Mouse (Mus musculus) A20 (cell line): Measurements from ENCODE around the gene Gpr34.

Experiments used
- DNase-seq: peaks from one replicate; pipeline ENCODE4 v3.0.0-alpha.2; 2011; ENCODE audit warnings: low read depth, low spot score

Gene Gpr34

DNA sequence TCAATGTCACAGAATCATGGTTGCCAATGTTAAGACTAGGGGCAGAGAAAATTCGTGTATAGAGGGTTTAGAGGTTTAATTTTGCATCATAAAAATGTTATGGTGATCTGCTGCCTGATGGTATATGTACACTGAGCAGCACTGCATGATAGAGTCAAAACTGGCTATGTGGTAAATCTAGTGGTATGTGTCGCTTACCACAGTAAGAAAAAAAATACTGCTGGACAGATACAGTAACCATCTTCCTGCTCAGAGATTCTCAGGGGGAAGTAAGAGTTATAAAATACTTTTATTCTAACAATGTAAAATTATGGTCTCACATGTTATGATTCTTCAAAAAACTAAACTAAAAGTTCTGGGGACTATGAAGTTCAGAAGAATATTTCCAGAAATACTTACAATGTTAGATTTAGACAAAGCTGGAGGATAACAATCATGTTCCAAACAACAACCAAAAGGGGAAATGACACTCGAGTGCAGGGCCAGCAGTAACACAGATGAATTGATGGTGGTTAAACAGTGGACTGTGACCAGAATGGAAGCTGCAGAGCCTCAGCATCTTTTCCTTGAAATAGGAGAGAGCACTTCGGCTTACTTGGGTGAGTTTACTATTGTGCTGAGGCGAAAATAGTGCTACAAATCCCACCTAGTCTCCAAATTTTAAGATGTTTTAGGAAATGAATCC is at the start of gene Gpr34:
Gene Gpr34, plus strand, starts transcription at position 491 of the 685 bp plus-strand sequence.
- DNase-seq = peak; percentile 42

DNA sequence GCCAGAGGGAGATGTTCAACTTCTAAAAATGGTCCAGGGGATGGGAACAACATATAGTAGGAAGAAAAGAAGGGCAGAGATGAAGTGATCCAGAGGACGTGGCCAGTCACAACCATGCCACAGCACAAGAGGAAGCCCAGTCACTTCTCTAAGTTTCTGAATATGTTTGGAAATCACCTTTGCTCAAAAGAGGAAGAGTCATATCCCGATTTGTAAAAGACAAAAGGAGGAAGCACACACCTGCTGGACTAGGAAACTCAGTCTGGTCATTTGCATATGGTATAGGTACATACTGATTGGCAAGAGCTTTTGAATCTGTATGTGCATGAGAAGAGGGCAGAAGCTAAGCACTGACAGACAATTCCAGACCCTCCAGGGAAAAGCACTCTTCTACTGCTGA is 32.5 kb upstream of the Gpr34 start:
- peak; percentile 60 for DNase-seq

DNA sequence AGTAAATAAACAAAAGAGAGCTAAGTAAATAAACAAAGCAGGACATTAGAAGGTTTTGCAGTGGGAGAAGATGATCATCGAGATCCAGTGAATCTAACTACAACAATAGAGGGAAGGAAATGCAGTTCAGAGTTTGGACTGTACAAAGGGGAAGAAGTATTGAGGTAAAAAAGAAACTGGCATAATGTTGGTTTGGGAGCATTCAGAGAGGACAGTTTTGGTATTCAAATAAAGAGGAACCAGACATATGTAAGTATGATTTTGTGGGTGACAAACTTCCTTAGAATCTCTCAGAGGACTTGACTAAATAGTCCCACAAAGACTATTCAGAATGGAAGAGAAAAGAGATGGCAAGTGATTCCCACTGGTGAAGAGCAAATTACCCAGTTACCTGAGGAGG is 31.9 kb upstream of the Gpr34 start:
- DNase-seq = peak; percentile 49

- DNase-seq = no peak
These were observed 25.1 kb upstream of the Gpr34 start for GRCm38 (mm10) chrX:13606741-13607140.

DNA sequence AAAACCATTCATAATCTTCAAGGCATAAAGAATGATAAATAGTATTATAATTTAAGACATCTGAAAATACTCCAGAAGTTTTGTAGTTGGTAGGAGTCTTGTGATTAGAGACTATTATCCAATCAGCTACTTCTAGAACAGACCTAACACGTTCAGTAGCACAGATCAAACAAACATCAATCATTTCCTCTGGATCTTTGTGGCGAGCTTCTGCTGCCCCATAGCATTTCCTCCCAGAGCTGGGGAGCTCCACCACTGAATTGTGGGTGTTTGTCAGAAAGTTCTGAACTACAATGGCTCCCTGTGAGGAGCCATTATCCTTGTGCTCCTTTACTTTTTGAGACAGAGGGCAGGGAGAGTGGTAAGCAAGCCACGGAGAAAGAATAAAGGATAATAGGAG is 24.1 kb upstream of the Gpr34 start:
- no peak for DNase-seq

GRCm38 (mm10) chrX:13611114-13611513 is 20.8 kb upstream of the Gpr34 start:
- DNase-seq = no peak

DNA sequence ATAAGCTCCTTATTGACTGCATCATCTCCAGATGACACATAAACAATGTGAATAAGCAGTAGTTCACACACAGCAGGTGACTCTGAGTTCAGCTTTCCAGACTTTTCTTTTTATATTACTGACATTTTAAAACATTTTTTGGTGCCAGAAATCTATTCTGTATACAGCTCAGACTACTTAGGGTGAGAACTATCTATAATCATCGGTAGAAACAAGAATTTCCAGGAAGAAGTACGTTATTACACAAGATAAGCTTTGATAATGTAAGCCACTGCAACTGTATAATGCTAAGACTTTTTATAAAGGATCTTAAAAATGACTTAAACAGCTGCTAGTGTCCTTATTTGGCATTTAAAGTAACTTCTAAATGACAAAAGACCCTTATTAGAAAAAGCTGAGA is 19.8 kb upstream of the Gpr34 start:
- no peak for DNase-seq

DNA sequence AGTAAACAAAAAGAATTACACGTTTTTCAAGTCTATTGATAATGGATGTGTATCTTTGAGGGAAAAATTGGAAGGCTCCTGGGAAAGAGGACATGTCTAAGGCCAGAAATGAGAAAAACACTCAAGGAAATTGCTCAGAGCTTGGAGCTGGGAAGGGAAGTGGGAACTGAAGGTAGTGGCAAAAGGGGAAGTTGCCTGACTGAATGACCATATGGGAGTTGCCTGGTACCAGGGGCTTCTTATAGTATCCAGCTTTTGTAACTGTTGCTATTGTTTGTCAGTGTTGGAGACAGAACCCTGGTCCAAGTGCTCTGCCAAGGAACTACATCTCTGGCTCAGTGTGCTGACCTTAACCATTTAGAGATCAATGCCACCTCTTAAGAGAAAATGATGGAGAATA is 15.2 kb upstream of the Gpr34 start:
- no peak for DNase-seq

DNA sequence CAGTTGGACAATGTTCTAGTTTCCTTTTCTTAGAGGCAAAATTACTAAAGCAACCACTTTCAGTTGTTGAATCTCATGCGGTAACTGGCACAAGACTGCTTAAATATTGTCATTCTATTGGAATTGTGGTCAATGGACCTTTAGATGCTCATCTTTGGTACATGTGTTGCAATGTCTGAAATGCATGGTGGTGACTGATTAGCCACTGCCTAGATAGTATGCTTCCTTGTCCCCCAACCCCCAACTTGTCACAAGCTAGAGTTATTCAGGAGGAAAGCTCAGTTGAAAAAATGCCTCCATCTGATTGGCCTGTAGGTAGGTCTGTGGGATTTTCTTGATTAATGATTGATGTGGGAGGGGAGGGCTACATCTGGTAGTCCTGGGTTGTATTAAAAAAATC is 14.6 kb upstream of the Gpr34 start:
- no peak for DNase-seq

DNA sequence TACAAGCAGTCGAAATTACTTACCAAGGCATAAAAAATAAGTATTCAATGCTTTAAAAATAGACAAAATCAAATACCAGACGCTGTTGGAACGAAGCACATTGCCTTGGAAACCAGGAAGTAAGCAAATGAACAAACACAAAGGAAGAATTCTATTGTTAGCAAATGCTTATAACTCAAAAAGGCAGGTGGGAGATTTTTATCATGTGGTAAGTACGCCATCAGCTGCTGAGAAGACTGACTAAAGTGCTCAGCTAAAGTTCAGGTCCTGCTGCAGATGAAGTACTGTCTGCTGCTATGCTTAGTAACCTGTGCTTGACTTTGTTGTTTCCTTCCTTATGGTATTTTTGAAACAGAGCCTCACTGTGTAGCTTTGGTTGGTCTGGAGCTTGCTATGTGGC is 13.4 kb upstream of the Gpr34 start:
- no peak for DNase-seq

- no peak for DNase-seq
These were observed 10.4 kb upstream of the Gpr34 start for GRCm38 (mm10) chrX:13621473-13621872.

DNA sequence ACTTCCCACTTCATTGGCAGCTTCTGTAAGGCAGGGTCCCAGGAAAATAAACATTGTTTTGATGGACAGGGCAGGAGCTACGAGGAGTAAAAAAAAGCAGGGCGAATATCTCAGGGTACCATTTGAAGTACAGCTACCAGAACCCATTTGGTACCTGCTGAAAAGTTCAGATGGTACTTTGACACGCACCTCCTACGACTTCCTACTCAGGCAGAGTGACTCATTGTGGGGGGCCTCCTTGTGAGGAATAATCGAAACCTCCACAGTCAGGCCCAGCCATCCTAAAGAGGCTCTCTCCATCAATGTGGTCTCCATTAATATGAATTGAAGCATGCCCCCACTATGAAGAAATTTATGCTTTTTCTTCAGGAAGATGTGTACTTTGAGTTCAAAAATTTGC is 9.2 kb upstream of the Gpr34 start:
- no peak for DNase-seq

DNA sequence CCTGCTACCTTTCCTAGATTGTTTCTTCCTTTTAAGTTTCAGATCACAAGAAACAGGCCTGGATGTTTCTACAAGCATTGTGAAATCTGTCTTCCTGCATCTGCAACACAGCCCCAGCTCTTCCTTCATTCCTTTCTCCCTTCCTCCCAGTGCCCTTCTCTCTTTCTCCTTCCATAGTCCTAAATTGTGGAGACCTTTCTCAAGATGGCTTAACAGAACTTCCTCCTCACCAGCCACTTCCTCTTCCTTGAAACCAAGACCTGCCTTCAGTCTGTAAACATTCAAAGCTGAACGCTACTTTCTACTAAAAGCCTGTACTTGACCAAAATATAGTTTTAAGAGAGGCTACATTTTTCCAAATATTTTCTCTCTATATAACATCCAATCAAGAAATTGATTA is 4.5 kb downstream of the Gpr34 start:
- peak; percentile 19 for DNase-seq

DNA sequence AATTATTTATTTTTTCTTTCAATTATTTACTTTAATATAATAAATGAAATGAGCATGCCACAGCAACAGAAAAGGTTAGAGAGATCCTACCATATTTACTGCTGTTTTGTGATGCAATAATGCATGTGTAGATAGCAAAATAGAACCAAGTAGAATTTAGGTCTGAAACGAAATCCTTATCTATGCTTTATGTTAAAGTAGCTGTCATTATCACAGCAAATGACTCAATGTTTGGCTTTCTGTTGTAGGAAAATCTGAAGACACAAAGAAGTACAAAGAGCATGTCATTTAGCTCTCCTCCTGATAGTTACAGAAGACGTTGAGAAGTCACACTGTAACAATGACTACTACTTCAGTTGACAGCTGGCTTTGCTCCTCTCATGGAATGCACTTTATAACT is 7.0 kb downstream of the Gpr34 start:
- DNase-seq = no peak

- DNase-seq = no peak
These were observed 20.0 kb downstream of the Gpr34 start for GRCm38 (mm10) chrX:13651889-13652288.

DNA sequence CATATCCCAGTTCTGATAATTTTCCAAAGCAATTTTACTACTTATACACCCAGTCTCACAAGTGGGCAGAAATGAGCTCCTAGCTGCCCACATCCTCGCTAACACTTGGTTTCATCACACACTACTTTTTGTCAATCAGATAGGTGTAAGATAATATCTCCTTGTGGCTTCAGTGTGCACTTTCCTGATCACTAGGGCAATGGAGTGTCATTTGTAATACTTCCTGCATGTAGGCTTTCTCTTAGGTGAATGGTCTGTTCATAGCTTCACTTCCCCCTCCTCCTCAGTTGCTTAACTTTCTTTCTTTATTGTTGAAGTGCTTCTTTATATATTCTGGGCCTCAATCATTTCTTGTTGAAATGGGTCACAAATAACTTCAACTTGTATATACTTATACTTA is 20.4 kb downstream of the Gpr34 start:
- DNase-seq = no peak

GRCm38 (mm10) chrX:13655005-13655421 is 23.1 kb downstream of the Gpr34 start:
- DNase-seq = peak; percentile 82

DNA sequence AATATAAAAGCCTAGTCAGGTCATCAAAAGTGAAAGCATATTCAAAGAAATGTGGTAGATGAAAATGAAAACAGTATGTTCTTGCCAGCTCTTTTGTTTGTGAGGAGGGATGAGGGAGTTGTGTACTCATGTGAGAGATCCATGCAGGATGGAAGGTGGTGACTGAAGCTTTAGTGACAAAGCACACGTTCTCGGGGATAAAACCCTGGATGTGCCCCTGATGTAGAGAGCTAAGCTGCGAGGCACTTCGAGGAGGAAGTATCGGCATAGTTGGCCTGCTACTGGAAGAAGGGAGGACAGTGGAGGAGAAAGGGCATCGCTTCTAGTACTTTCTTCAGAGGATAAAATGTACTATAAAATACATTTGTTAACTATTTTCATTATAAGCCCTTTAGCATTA is 24.0 kb downstream of the Gpr34 start:
- DNase-seq = peak; percentile 69

GRCm38 (mm10) chrX:13656721-13657120 is 24.8 kb downstream of the Gpr34 start:
- DNase-seq = peak; percentile 67

GRCm38 (mm10) chrX:13658616-13659140 is 26.8 kb downstream of the Gpr34 start:
- no peak for DNase-seq

GRCm38 (mm10) chrX:13659201-13659890 is 27.5 kb downstream of the Gpr34 start:
- DNase-seq = no peak

- no peak for DNase-seq
These were observed 29.2 kb downstream of the Gpr34 start, which contains the start of gene Gpr82 for GRCm38 (mm10) chrX:13661063-13661462. Gene Gpr82, plus strand, starts transcription at chrX:13661363.

DNA sequence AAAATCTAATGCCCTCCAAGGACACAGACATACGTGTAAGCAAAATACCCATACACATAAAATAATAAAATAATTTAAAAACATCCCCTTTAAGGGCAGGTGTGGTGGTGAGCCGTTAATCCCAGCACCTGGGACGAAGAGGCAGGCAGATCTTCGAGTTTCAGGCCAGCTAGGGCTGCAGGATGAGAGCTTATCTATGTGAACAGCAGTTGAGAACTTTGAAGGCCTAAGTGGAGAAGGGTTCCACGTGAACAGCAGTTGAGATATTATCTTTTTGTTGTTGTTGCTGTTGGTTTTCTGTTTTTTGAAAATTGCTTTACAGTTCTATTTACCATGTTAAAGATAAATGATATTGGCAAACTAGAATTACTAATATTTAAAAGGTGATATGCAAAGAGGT is 37.0 kb downstream of the Gpr34 start:
- DNase-seq = no peak
